Mouse (Mus musculus) brain, embryonic 18.5 days (tissue): ENCODE measurements at regions not wholly inside any gene's neighbourhood (a gene's known extent, or its start where the extent isn't known, plus 50 kb on each side); places are given as distances from the start of the nearest gene placed in this dataset.

Experiments used
- DNase-seq: peaks from one replicate; pipeline ENCODE4 v3.0.0-alpha.2; 2012; ENCODE audit warnings: low read depth, low spot score

DNA sequence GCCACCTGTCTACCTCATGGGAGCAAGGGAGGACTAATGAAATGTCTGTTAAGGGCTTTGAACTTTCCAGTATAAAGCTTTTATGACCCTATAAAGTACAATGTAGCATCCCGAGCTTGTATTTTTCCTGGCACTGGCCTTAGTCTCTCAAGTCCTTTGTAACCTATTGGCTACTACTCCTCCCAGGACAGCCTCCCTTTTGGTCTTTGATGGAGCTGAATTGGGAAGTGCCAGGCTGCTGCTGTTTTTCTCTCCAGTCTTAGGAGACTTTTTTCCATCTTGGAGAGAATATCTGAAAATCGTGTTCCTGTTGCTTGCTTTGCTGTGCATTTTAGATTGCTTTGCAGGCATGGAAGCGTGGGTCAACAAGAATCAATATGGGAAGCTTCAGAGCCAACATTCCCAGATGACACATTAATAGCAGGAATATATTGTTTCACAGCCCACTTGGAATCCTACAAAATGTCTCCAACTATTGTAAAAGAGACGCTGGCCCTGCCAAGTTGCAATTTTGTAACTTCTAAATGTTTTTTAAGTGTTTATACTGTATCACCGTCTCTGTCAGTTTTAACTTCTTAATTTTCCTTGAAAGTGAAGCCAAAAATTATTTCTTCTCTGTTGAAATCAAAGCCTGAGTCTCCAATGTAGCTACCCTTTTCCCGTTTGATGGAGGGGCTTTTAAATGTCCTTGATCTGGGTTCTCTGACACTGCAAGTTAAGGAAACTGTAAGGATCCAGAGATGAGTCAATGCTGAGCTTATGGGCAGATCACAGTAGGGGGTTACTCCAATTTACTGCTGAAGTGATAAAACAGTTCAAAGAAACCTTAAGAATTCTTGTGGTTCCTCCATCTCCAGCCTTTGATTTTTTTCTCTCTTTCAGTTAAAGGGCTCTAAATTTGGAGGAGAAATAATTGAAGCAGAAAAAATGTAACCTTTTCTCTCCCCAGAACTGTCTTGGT is 603.3 kb downstream of the Ptprc start:
- DNase-seq = no peak

- no peak for DNase-seq
These were observed 604.2 kb downstream of the Ptprc start for GRCm38 (mm10) chr1:137571190-137571904.

DNA sequence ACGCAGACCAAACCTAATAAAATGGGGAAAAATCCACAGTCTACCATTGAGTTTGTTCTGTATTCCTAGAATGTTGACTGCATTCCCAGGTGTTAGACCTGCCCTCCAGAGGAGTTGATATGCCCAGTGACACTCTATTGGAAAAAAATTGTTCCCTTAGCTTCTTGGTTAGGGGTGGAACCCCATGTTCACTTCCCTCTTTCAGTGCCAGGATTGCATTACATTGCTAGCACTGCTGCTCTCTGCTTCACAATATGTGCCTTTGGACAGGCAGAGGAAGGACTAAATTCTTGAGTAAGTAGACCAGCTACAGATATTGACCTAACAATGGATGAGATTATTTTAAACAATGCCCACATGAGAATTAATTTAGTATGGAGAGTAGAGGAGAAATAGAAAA is 607.3 kb upstream of the Nr5a2 start:
- DNase-seq = no peak

DNA sequence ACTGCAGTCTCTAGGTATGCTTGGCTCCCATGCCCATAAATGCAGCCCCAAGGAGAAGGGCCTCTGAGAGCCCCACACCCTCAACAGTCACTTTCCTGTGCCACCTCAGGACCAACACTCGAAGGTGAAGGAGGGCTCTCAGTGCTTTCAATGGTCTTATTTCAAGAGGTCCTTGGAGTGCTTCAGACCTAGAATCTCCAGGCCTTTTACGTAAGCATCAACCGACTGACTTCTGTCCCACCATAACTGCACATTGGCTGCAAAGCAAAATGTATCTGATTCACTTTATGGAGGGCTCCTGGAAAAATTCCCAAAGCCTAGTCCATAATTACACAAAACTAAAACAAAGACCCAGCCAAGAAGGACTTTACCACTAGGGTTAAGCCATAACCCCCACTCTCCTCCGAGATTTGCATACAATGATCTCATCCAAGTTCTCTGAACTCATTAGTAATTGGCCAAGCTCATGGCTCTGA is 605.4 kb upstream of the Nr5a2 start:
- DNase-seq = no peak

- no peak for DNase-seq
These were observed 601.4 kb upstream of the Nr5a2 start for GRCm38 (mm10) chr1:137561686-137562085.

- no peak for DNase-seq
These were observed 600.4 kb upstream of the Nr5a2 start for GRCm38 (mm10) chr1:137560389-137561268.

GRCm38 (mm10) chr1:137549659-137550058 is 589.4 kb upstream of the Nr5a2 start:
- DNase-seq = no peak

DNA sequence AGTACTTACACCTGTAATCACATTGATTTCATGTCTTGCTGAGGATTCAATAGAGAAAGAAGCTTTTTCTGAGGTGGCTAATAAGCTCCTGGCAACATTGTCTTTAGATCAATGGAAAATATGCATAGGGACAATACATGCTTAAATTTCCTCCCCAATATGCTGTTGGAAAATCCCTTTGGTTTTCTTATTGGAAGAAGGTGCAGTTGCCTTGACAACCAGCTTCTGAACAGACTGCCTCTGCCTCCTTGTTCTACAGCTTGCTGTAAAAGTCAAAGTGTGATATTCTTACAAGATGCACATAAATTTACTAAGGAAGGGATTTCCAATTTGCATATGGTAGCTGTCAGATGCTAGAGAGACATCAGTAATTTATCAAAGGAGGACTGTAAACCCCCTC is 585.4 kb upstream of the Nr5a2 start:
- peak; percentile 64 for DNase-seq

DNA sequence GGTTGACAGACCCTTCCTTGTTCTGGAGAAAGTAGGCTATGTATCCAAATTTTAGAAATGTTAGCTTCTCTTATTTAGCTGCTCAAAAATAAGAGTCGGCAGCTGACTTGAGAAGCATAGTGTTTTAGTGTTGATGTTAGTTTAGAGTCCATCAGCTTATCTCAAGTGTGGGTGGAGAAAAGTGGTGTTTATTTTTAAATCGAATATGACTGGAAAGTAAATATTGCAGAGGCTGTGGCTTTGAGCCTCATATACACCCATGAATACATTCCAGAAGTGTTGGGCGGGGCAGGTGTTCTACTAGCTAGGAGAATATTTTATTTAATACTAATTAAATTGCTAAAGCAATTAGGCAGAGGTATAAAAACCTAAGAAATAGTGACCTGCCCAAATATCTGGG is 583.6 kb upstream of the Nr5a2 start:
- no peak for DNase-seq

DNA sequence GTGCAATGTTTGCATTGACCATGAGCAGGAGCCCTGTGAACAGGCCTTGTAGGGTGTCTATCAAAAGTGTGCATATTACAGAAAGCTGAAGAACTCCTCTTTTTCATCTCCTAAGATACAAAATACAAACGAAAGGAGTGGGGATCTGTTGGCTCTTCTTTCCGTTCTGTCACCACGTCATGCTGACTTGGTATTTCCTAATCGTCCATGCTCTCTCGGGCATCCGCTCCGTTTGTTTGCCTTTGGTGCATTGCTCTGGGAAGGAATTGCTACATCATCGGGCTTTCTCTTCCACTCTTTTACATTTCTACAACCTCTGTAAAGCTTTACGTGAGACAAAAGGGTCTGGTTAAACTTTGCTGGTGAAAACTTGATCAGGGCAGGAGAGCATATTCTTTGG is 581.2 kb upstream of the Nr5a2 start:
- no peak for DNase-seq

DNA sequence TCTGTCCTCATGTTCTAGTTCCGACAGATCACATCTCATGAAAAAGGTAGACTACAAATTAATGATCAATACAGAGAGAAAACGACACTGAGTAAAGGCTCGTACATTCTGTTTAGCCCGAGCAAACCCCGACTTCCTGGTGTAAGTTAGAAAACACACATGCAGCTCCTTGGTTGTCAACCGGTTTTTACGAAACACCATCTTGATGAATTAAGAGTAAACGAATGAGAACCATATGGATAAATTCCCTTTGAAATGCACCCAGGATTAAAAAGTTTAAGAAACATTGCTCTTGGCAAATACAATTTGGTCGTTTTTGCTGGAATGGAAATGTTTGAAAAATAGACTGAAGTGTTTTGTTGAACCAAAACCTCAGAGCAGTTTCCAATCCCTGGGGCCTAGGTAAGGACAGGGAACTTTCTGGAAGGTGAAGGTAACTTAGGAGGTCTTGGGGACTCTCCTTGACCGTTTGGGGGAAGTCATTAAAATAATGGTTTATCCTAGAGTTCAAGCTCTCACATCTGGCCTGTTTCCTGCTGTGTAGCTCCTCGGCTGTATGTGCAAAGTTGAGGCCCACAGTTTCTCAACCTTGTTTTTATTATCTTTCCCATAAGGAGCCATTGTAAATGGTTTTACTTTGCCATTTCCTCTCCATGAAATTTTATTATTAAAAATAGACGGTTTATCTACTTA is 579.3 kb upstream of the Nr5a2 start:
- DNase-seq = no peak

GRCm38 (mm10) chr1:137514750-137515149 is 554.5 kb upstream of the Nr5a2 start:
- no peak for DNase-seq

DNA sequence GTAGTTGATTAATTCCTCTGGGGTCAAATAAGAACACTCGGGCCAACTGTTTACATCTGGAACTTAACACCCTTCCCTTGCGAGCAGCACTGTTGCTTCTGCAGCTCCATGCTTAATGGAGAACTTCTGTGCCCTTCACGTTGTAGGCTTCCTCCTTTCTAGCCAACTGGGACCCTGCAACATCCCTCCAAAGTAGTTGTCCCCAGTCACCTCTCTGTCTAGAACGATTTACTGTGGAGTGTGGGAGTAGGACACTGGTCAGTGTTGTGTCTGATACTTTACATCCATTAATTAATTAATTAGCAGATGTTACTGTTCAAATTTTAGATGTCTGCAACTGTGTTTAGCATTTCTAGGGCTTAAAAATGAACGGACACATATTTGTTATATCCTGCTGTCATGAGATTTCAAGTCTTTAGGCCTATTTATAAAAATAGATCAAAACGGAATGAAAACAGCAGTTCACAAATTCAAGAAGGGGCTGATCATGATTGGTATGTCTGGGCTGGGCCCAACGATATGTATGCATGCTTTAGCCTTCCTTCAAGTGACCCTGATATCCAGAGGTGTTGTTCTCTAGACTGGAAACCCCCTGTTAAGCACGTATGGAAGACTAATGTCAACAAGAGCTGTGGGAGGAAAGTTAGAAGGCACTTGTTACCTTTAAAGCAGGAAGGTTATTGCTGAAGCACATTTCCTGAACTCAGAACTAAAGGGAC is 543.6 kb upstream of the Nr5a2 start:
- no peak for DNase-seq

- DNase-seq = no peak
These were observed 528.0 kb upstream of the Nr5a2 start for GRCm38 (mm10) chr1:137488226-137488625.

GRCm38 (mm10) chr1:137478459-137478858 is 518.2 kb upstream of the Nr5a2 start:
- no peak for DNase-seq

GRCm38 (mm10) chr1:137477239-137477638 is 517.0 kb upstream of the Nr5a2 start:
- DNase-seq = no peak

- no peak for DNase-seq
These were observed 514.6 kb upstream of the Nr5a2 start for GRCm38 (mm10) chr1:137474858-137475257.

DNA sequence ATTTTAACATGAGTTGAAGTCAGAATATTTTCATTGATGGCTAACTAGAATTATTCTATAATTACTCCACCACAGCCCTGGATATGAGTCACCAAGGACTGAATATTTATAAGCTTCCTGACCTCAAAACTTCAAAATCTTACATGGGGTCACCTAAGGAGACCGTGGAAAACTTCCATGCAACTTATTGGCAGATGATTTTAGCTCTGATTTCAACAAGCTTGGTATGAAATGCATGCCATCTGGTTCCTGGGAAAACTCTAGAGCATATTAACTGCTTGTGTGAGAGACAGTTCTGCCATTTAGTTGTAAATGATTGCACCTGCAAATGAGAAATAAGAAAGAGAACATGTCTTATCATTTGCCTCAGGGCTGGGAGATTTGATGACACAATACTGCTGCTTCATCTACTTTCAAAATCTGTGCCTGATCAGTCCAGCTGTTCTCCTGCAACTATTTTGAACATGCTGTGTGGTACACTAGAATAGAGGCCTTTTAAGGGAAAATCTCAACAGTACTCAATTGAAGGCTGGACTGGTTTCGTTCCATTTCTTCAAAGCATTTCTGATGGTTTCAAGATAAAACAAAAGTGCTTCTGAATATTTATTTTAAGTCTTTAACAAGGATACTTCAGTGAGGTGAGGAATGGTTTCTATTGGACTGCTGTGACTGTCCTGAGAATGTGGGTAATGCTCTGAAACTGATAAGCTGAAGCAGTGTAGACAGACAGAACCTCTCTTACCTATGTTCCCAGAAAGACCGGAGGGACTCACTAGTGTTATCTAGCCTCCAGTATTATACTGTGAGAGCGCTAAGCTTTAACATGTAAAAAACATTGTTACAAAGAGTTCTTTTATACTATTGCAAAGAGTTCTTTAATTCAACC is 513.8 kb upstream of the Nr5a2 start:
- peak; percentile 69 for DNase-seq

- DNase-seq = no peak
These were observed 504.7 kb upstream of the Nr5a2 start for GRCm38 (mm10) chr1:137464971-137465370.
